Mouse (Mus musculus): ENCODE measurements at regions not wholly inside any gene's neighbourhood (a gene's known extent, or its start where the extent isn't known, plus 50 kb on each side); places are given as distances from the start of the nearest gene placed in this dataset.

DNA sequence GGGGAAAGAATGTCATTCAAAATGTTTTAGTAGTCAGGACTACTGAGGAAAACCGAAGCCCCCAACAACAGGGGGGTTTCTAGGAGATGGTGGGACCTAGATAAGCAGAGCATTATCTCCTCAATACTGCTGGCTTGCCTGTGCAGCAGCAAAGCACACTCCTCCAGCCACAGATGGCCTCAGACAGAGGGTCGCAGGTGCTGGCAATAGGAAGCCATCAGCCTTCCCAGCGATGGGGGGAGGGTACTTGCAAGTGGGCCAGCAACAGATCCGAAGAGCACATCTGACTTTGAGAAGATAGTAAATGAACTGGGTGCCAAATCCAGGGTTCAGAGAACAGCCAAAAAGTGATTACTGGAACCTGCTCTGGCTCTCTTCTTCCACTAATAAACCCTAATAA, 156.0 kb upstream of the Onecut1 start:
- no peak for TF ChIP-seq CTCF (IDR thresholded peaks at IDR 0.05; ENCODE audit: low read depth)
- TF ChIP-seq EP300 (IDR thresholded peaks at IDR 0.05; ENCODE audit: low read depth) = no peak

All from heart, postnatal 0 days (tissue).